Mouse (Mus musculus): ENCODE data around the gene Cfd.
A peak's percentile ranks its signal among the peaks of the same experiment; 100 is the strongest.

The Cfd gene

DNA sequence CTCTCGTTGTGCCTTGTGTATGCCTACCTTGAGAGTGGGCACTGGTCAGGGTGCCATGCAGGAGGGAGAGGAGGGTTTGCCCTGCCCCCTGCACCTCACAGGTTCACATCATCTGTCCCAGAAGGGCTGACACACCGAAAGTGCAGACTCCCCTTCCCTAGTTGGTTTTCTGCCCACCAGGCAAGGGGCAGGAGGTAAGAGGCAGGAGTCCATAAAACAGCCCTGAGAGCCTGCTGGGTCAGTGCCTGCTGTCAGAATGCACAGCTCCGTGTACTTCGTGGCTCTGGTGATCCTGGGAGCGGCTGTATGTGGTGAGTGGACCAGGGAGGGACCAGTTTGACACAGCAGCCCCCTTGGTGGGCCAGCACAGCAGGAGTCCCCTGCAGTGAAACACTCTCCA is at the start of gene Cfd:
Gene Cfd, plus strand, starts transcription at position 184 of the 400 bp plus-strand sequence.
- DNase-seq (ENCODE audit: low read depth, low spot score) = no peak

DNA sequence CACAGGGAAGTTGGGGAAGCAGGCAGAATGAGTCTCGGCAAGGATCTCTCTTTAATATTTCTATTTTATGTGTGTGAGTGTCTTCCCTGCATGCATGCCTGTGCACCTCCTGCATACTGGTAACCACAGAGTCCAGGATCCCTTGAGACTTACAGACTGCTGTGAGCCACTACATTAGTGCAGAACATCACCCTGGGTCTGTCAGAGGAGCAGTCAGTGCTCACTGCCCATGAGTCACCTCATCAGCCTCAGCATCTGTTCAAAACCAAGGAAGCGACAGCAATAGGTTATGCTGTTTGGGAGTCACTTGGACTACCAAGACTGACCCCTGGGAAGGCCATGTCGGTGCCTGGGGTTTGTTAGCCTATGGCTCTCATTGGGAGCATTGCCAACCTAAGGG is 48.3 kb upstream of the Cfd start:
- no peak for DNase-seq (ENCODE audit: low read depth, low spot score)

DNA sequence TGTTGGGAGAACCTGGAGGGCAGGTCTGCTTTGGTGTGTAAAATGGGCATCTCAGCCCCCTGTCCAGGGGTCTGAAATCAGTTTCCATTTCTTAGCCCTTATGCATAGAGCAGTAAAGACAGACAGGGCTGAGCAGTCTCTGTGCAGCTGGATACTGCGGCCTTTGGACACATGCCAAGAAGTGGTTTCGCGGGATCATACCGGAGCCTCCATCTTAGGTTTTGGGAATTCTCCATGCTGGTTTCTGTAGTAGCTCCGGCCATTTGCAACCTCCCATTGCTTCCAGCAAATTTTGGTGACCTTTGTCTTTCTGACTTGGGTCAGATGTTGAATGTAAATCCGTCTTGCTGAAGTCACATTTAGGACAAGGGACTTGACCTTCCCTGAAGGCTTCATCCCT is 47.2 kb upstream of the Cfd start:
- no peak for DNase-seq (ENCODE audit: low read depth, low spot score)

DNA sequence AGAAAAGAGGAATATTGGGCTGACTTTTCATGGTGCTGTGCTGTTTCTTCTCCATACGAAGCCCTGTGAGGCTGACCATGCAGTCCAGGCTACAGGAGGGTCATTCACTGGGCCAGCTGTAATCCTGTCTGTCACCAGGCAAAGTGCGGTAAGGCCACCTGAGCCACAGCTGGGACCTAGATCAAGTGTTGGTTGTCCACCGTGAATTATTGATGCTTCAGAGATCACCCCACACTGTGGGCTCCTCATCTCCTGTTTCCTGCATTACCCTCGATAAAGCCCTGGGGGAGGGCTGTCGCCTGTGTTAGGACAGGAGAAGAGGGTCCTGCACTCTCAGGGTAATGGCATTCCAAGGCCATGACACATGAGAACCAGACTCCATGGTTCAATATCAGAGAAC is 44.1 kb upstream of the Cfd start:
- no peak for DNase-seq (ENCODE audit: low read depth, low spot score)

DNA sequence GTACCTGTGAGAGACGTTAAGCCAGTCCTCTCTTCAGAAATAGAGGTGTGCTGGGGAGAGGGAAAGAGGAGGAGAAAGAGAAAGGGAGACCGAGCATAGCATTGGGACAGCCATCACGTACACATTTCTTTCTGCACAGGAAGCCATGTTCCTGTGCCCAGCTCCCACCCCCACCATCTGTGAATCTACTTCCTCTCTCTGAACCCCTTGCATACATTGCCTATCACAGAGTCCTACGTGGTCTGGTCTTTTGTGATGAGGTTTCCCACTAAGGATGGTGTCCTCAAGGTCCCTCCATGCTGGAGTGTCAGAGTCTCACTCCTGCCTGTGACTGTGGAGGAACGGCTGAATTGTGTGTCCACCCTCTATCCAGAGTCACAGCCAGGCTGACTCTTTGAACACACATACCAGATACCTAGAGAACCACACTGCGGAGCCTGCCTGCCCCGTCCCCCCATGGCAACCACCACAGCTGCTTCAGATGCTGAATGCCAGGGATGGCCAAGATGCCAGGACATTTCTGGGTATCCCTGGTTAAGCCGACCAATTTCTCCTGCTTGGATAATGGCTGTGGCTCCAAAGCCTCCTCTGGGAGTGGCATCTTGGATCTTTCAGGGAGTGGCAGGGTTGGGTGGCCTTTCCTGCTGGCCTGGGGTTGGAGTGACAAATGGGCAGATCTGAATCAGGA is 40.6 kb upstream of the Cfd start:
- no peak for DNase-seq (ENCODE audit: low read depth, low spot score)

DNA sequence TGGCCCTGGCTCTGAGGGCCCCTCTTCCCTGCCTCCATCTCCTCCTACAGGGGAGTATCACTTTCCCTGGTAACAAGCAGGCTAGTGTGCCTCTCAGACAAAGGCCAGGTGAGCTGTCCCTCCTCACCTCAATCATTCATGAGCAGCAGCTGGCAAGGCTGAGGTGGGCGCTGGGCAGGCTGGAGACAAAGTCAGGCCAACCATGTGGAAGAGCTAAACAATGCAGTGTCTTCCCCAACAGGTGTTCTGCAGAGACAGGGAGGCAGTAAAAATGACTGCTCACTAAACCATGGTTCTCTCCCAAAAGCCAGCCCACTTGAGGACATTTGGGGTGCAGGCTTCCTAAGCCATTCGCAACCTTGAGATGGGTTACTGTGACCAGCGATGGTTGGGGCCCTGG is 39.0 kb upstream of the Cfd start:
- no peak for DNase-seq (ENCODE audit: low read depth, low spot score)

DNA sequence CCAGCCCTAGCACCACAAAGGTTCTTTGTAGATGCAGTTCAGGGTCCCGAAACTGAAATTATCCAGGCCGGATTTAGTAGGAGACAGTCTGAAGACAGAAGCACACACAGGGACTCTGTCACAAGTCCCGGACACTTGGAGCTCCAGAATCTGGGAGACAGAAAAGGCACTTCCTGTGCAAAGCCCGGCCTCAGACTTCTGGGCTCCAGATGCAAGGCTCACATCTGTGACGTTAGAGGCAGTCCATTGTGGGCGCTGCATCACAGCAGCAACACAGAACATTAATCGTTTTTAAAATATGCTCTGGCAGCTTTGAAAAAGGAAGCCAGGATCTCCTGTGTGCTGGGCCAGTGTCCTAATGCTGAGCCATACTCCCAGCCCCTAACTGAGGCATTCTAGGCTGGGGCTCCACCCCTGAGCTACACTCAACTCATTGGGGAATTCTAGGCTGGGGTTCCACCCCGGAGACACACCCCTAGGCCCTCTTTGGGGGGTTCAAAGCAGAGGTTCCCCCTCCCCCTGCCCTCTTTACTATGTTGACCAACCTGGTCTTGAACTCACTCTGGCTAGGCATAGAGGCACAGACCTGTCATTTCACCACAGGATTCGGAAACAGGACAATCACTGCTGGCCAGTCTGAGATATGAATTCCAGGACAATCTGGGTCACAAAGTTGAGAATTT is 38.4 kb upstream of the Cfd start:
- DNase-seq (ENCODE audit: low read depth, low spot score) = no peak

DNA sequence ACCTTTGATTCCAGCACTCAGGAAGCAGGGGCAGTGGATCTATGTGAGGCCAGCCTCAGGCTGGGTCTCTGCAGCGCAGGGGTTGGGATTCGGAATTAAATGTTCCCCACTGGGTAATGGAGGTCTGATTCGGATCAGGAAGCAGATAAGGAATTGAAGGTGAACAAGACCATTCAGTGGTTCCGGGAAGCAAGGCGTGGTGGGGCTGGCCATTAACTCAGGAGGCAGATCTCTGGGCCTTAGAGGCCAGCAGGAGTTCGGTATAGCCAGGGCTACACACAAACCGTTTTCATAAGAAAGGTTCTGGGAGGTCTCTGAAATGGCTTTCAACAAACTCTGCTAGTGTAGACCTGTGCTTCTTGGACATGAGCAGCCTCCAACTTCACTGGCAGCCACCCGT is 37.8 kb upstream of the Cfd start:
- no peak for DNase-seq (ENCODE audit: low read depth, low spot score)

DNA sequence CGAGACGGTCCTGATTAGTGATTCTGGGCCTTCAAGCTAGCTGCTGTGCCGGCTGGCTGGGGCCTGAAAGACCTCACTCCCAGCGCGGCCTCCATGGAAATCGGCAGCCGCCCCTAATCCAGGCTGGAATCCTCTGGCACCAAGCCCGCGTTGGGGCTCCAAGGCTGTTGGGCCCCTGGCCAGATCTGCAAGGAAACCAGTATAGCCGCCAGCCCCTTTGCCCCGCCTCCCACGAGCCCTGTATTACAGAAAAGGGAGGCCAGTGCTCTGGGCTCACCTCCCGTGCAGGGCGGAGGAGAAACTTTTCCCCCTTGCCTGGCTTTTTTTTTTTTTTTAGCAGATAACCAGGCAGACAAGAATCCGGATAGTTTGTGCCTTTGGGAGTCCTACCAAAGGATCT is 37.3 kb upstream of the Cfd start:
- peak; percentile 76 for DNase-seq (ENCODE audit: low read depth, low spot score)

DNA sequence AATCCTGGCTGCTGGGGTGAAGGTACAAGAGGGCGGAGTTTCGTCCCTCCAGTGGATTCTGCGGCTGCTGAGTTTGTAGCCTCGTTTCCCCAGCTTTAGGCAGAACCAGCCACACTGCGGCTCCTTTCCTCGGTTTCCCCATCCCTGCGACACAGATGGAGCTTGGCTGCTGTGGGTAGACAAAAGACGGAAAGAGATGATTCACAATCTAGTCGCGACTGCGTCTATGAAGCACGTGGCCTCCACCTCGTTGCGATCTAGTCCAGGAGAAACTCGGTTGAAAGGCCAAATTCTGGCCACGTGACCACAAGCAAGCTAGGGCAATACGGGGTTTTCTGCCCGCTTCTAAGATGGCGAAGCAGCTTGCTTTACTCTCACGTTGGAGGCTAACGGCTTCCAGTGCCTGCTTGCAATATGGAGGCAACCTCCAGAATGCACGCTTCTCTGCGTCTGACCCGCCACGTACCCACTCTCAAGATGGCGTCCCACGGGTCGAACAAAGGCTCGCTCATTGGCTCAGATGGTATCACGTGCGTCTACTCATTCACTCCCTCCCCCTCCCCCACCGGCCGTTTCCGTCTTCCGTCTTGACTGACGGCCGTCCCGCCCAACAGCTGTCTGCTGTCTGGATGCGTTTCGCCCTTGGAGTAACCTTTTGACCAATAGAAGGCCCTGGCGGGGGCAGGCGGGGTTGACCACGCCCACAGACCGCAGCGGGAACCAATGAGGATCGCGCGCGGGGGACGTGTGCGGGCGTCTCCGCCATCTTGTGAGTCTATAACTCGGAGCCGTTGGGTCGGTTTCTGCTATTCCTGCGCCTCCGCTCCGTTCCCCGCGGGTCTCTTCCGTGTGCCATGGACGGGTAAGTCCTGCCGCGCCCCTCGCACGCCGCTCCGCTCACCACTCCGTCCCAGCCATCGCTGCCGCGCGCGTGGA is 36.5 kb upstream of the Cfd start, which contains the start of gene Ptbp1:
Gene Ptbp1, plus strand, starts transcription at position 568 of the 936 bp plus-strand sequence.
- peak; percentile 100 for DNase-seq (ENCODE audit: low read depth, low spot score)

DNA sequence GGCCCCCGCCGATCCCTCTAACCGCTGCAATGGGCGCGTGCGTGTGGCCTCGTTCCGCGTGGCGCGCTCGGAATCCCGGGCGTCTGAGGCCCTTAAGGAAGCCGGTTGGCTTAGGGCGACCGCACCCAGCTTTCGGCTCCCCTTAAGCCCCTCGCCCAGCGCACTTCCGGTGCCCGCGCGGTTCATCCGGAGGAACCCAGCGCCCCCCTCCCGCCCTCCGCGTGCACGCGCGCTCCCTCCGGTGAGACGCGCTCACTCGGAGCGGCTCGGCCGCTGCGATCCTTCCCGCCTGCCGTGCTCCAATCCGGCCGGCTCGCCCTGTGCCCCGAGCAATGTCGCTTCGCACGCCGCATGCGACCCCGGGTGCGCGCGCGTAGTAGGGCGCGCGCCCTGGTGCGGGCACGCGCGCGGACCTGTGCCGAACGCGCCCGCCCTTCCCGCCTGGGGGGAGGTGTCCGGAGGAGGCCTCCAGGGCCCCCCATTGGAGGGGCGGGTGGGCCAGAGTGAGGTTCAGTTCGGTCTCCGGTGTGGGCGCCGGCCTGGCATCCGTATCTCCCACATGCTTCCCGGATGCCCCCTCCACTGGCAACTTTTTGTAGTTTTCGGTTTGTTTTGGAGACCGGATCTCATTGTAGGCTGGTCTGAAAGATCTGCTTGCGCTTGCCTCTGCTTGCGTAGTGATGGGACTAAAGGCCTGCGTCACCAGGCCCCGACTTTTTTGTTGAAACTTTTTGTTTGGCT is 35.7 kb upstream of the Cfd start:
- peak; percentile 73 for DNase-seq (ENCODE audit: low read depth, low spot score)

DNA sequence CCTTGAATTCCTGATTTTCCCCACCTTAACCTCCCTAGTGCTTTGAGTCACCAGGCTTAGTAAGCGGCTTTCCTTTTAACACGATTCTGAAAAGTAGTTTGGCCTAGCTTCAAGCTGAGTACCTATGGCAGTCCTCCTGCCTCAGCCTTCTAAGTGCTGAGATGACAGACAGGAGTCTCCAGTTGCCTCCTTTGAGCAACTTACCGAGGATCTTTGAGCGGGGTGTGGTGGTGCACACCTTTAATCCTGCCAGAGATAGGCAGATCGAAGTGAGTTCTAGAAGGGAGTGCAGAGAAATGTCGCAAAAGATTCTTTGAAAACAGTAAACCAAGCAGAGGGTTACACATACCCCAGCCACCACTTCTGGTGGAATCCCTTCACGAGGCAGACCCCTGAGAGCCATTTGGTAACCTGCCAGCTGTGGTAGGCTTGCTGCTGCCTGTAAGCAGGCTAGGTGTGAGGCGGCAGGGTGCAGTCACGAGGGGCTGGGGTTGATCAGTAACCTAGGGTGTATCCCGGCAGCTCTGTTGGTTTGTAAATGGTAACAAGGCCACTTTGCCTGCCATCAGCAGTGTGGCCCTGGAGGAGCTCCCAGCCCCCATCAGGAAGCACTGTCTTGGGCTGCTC is 35.0 kb upstream of the Cfd start:
- no peak for DNase-seq (ENCODE audit: low read depth, low spot score)

DNA sequence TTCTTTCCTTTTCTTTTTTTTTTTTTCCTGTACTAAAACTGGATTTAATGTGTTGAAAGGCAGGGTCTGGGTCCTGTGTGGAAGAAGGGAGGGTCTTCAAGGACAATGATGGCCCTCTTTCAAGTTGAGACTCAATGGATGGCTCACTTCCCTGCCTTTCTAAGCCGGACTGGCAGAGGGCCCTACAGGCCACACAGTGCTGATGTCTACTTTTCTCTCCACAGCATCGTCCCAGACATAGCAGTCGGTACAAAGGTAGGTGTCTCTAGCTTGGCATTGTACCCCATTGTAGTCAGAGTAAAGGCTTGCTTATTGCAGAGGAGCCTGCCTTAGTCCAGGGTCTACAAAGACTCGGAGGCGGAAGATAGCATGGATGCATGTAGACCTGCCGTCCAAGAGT is 34.4 kb upstream of the Cfd start:
- no peak for DNase-seq (ENCODE audit: low read depth, low spot score)

DNA sequence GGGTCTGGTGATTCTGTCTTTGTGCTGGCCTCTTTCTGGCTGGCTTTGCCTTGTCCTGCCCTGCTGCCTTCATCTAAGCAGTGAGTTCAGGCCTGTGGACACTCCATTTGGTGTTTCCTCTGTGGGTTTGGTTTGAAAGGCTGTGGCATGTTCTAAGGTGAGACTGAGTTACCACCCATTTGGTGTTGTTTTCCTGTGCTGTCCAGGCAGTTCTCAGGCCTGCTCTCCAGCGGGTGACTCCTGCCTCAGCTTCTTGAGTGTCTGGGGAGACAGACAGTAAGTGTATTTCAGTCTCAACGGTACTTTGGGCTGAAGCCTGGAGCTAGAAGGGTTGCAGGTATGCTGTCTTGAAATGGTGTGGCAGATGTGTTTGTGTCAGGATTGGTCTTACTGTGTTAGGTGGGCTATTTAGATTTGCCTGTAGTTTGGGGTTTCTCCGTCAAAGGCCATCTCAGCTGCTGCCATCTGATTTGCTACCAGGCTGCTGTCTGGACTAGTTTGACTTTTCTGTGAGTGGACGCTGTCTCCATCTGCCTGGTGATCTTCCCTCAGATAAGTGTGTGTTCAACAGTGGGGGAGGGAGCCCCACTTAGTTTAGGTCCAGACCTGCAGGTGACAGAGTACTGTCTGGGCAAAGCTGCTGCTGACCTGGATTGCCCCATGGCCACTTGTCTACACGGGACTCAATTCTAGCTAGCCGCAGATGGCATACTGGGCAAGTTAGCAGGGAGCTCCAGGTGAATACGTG is 33.8 kb upstream of the Cfd start:
- no peak for DNase-seq (ENCODE audit: low read depth, low spot score)

DNA sequence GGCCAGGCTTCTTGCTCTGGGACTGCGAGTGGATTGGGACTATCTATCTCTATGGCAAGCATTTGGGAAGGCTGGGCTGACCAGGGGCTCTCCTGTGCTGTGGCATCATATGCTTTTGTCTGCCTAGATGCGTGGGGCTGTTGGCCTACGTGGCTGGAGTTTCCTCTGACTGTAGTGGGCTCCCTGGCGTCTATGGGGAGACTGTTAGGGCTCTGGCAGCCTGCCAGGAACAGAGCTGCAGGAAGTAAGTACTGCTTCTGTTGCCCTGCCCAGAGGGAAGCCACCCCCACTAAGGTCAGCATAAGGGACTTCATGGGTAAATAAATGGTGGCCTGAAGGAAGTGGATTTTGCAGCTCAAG is 33.2 kb upstream of the Cfd start:
- peak; percentile 71 for DNase-seq (ENCODE audit: low read depth, low spot score)

DNA sequence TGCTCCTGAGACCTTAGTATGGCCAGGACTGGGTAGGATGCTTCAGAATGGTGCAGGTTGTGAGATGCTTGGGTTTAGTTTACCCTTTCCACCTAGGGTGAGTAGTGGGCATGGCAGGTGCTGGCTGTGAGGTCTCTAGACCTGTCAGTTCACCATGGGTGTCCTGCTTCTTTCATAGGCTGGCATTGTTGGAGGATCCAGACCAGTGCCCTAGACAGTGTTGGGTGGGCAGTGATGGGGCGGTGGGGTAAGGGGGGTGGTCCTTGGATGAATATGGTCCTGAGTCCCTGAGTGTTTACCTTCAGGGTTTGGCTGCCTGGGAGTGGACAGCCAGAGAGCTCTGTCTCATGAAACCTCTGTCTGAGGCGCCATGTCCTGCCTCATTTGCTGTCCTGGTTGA is 32.8 kb upstream of the Cfd start:
- no peak for DNase-seq (ENCODE audit: low read depth, low spot score)

DNA sequence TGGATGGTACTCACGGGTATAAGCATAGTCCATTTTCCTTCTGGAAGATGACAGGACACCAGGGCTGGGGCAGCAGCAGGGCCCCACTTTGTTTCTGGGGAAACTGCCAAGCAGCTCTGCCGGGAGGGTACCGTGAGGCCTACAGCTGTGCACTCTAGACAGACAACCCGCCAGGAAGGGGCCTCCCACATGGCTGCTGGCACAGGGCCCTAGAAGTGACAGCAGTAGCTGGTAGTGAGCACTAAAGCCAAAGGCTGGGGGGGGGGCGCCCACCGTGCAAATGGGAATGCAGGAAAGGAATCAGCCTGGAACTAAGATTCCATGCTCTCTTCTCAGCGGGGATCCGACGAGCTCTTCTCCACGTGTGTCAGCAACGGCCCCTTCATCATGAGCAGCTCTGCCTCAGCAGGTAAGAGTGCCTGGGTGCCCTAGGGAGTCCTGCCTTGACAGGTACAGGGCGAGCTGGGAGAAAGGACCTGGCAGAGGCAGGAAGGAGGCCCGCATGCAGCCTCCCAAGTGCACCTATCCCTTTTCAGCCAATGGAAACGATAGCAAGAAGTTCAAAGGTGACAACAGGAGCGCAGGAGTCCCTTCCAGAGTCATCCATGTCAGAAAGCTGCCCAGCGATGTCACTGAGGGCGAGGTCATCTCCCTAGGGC is 32.1 kb upstream of the Cfd start:
- peak; percentile 88 for DNase-seq (ENCODE audit: low read depth, low spot score)

DNA sequence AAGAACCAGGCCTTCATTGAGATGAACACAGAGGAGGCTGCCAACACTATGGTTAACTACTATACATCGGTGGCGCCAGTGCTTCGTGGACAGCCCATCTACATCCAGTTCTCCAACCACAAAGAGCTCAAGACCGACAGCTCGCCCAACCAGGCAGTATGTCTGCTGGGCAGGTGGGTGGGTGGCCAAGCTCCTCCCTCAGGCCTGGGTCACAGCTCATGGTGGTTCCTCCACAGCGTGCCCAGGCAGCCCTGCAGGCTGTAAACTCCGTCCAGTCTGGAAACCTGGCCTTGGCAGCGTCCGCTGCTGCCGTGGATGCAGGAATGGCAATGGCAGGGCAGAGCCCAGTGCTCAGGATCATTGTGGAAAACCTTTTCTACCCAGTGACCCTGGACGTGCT is 31.5 kb upstream of the Cfd start:
- DNase-seq (ENCODE audit: low read depth, low spot score) = no peak

DNA sequence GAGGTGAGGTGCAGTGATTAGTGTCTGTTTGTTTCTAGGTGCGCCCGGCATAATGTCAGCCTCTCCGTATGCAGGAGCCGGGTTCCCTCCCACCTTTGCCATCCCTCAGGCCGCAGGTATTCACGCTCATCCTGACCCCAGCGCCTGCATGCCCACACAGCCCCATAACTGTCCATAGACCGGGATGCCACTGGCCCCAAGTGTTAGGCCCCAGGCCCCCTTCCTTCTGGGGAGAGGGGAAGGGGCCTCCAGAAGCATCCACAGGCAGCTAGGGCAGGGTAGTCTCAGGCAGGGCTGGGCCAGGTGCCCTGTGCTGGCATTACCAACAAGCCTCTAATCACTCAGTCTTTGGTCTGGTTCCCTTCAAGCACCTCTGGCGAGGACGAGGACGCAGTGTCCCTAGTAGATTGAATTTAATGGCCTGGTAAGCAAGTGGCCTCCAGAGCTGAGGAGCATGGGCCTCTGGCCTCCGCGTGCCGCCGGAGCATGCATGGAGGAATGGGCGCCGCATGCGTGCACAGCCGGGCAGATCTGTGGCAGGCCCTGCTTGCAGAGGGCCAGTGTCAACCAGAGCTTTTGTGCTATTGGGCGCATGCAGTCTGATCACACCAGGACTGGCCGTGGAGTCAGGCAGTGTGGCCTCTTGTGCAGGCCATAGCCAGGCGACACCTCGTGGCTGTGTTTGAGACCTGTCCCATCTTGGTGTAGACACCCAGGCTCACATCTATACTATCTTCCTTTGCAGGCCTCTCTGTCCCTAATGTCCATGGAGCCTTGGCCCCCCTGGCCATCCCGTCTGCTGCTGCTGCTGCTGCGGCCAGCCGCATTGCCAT is 30.4 kb upstream of the Cfd start:
- no peak for DNase-seq (ENCODE audit: low read depth, low spot score)

All from brain, adult 2 months (tissue).